27 mouse cellular contexts compared by ENCODE assay signal in genomic region chr5:107074350-107074749, GRCm38 (mm10).
A peak's percentile ranks its signal among the peaks of the same experiment; 100 is the strongest.
DNase-seq lines count a peak whose midpoint lies in the region; ATAC-seq and TF ChIP-seq lines count a peak whose summit lies in the region.
"Had no signal": no experiment of that assay in that cellular context is flagged by ENCODE, and none has a peak within 500 bp of the region (broad histone marks: within the 10 kb centered on the region; RNA-seq: fewer than 3 reads in every experiment).

No protein-coding gene starts in this region.

- H3K36me3 ChIP-seq in forebrain, embryonic 14.5 days (ENCODE audit: control insufficient read depth, insufficient read depth, low read length) = no peaks in the 10 kb centered on the region
- H3K36me3 ChIP-seq in forebrain, embryonic 10.5 days (replicated peaks) = no peaks in the 10 kb centered on the region
- H3K36me3 ChIP-seq in hindbrain, embryonic 10.5 days = no peaks in the 10 kb centered on the region
- H3K36me3 ChIP-seq in hindbrain, embryonic 16.5 days (ENCODE audit: control insufficient read depth, insufficient read depth, low read length) = no peaks in the 10 kb centered on the region
- no peaks in the 10 kb centered on the region for H3K36me3 ChIP-seq in lung, postnatal 0 days (ENCODE audit: insufficient read depth, low read length)
- H3K36me3 ChIP-seq in neural tube, embryonic 15.5 days = no peaks in the 10 kb centered on the region
- H3K36me3 ChIP-seq: embryonic facial prominence, embryonic 12.5 days; hindbrain, embryonic 15.5 days; limb, embryonic 12.5 days; liver, embryonic 15.5 days; lung, embryonic 15.5 days; stomach, embryonic 15.5 days had no signal

- TF ChIP-seq CTCF in lung, postnatal 0 days (IDR thresholded peaks at IDR 0.05) = peak; percentile 24

- H3K27ac ChIP-seq in forebrain, embryonic 14.5 days (ENCODE audit: low read depth, low read length) = no peak overlapping the region
- H3K27ac ChIP-seq in forebrain, embryonic 10.5 days = no peak overlapping the region
- peak overlapping the region; percentile 12; the same call in 1 of the 2 replicates for H3K27ac ChIP-seq in hindbrain, embryonic 10.5 days
- H3K27ac ChIP-seq in hindbrain, embryonic 16.5 days (ENCODE audit: low read depth, low read length) = no peak overlapping the region
- peak overlapping the region; percentile 33 for H3K27ac ChIP-seq in lung, postnatal 0 days (ENCODE audit: low read length)
- no peak overlapping the region for H3K27ac ChIP-seq in neural tube, embryonic 15.5 days (replicated peaks)
- H3K27ac ChIP-seq: embryonic facial prominence, embryonic 12.5 days; hindbrain, embryonic 15.5 days; layer of hippocampus, adult 2 months; left cerebral cortex, adult 2 months; limb, embryonic 12.5 days; liver, embryonic 15.5 days; stomach, embryonic 15.5 days had no signal

- WGBS in forebrain, embryonic 14.5 days = 23% methylated on average over 4 of the region's 4 CpGs
- 49% methylated on average over 4 of the region's 4 CpGs for WGBS in forebrain, embryonic 10.5 days
- 43% methylated on average over 4 of the region's 4 CpGs for WGBS in hindbrain, embryonic 10.5 days
- 26% methylated on average over 4 of the region's 4 CpGs for WGBS in hindbrain, embryonic 16.5 days
- 52% methylated on average over 4 of the region's 4 CpGs for WGBS in lung, postnatal 0 days
- whole genome bisulfite sequencing in neural tube, embryonic 15.5 days = 33% methylated on average over 4 of the region's 4 CpGs

- no peak overlapping the region for H3K4me2 ChIP-seq in forebrain, embryonic 14.5 days (ENCODE audit: low read length)
- no peak overlapping the region for H3K4me2 ChIP-seq in hindbrain, embryonic 16.5 days (ENCODE audit: low read length)
- H3K4me2 ChIP-seq in lung, postnatal 0 days (replicated peaks; ENCODE audit: low read depth, low read length) = no peak overlapping the region
- H3K4me2 ChIP-seq in neural tube, embryonic 15.5 days = no peak overlapping the region
- H3K4me2 ChIP-seq: embryonic facial prominence, embryonic 12.5 days; hindbrain, embryonic 15.5 days; limb, embryonic 12.5 days; liver, embryonic 15.5 days; lung, embryonic 15.5 days; stomach, embryonic 15.5 days had no signal

- no peaks in the 10 kb centered on the region for H3K9me3 ChIP-seq in forebrain, embryonic 14.5 days (replicated peaks; ENCODE audit: control insufficient read depth, low read length)
- no peaks in the 10 kb centered on the region for H3K9me3 ChIP-seq in forebrain, embryonic 10.5 days
- H3K9me3 ChIP-seq in hindbrain, embryonic 10.5 days = no peaks in the 10 kb centered on the region
- H3K9me3 ChIP-seq in hindbrain, embryonic 16.5 days (ENCODE audit: control insufficient read depth, low read length) = no peaks in the 10 kb centered on the region
- no peaks in the 10 kb centered on the region for H3K9me3 ChIP-seq in lung, postnatal 0 days (ENCODE audit: low read length)
- H3K9me3 ChIP-seq in neural tube, embryonic 15.5 days (replicated peaks) = no peaks in the 10 kb centered on the region
- H3K9me3 ChIP-seq: embryonic facial prominence, embryonic 12.5 days; hindbrain, embryonic 15.5 days; limb, embryonic 12.5 days; liver, embryonic 15.5 days; lung, embryonic 15.5 days; stomach, embryonic 15.5 days had no signal

- H3K4me1 ChIP-seq in forebrain, embryonic 14.5 days (ENCODE audit: control insufficient read depth, insufficient read depth, low read length) = peaks cover 4% of the 10 kb centered on the region
- peaks cover 28% of the 10 kb centered on the region for H3K4me1 ChIP-seq in forebrain, embryonic 10.5 days
- peaks cover 13% of the 10 kb centered on the region for H3K4me1 ChIP-seq in hindbrain, embryonic 10.5 days (replicated peaks)
- peaks cover 5% of the 10 kb centered on the region for H3K4me1 ChIP-seq in hindbrain, embryonic 16.5 days (ENCODE audit: control insufficient read depth, insufficient read depth, low read depth, low read length)
- H3K4me1 ChIP-seq in lung, postnatal 0 days (ENCODE audit: insufficient read depth, low read depth, low read length) = peaks cover 3% of the 10 kb centered on the region; the same call in 1 of the 2 replicates
- peaks cover 7% of the 10 kb centered on the region for H3K4me1 ChIP-seq in neural tube, embryonic 15.5 days

- no peak overlapping the region for H3K4me3 ChIP-seq in forebrain, embryonic 14.5 days (ENCODE audit: low read depth, low read length)
- no peak overlapping the region for H3K4me3 ChIP-seq in forebrain, embryonic 10.5 days
- no peak overlapping the region for H3K4me3 ChIP-seq in hindbrain, embryonic 10.5 days
- no peak overlapping the region for H3K4me3 ChIP-seq in hindbrain, embryonic 16.5 days (ENCODE audit: low read length)
- H3K4me3 ChIP-seq in lung, postnatal 0 days (ENCODE audit: low read depth, low read length) = no peak overlapping the region
- no peak overlapping the region for H3K4me3 ChIP-seq in neural tube, embryonic 15.5 days (replicated peaks)
- H3K4me3 ChIP-seq: embryonic facial prominence, embryonic 12.5 days; hindbrain, embryonic 15.5 days; layer of hippocampus, adult 2 months; left cerebral cortex, adult 2 months; limb, embryonic 12.5 days; liver, embryonic 15.5 days; lung, embryonic 15.5 days; stomach, embryonic 15.5 days had no signal

- TF ChIP-seq EP300 in lung, postnatal 0 days (IDR thresholded peaks at IDR 0.05) = no peak

- H3K27me3 ChIP-seq in forebrain, embryonic 14.5 days (replicated peaks; ENCODE audit: control insufficient read depth, insufficient read depth, low read length) = no peaks in the 10 kb centered on the region
- H3K27me3 ChIP-seq in forebrain, embryonic 10.5 days (ENCODE audit: poor library complexity, severe bottlenecking) = no peaks in the 10 kb centered on the region; the same call in 1 of the 2 replicates
- H3K27me3 ChIP-seq in hindbrain, embryonic 10.5 days (ENCODE audit: insufficient read depth, poor library complexity, severe bottlenecking) = no peaks in the 10 kb centered on the region
- H3K27me3 ChIP-seq in hindbrain, embryonic 16.5 days (replicated peaks; ENCODE audit: control insufficient read depth, insufficient read depth, low read length) = no peaks in the 10 kb centered on the region
- H3K27me3 ChIP-seq in lung, postnatal 0 days (replicated peaks; ENCODE audit: insufficient read depth, low read length) = no peaks in the 10 kb centered on the region
- no peaks in the 10 kb centered on the region for H3K27me3 ChIP-seq in neural tube, embryonic 15.5 days (replicated peaks)
- H3K27me3 ChIP-seq: embryonic facial prominence, embryonic 12.5 days; hindbrain, embryonic 15.5 days; limb, embryonic 12.5 days; liver, embryonic 15.5 days; lung, embryonic 15.5 days; stomach, embryonic 15.5 days had no signal

- H3K9ac ChIP-seq in forebrain, embryonic 14.5 days (ENCODE audit: low read length) = no peak overlapping the region
- H3K9ac ChIP-seq in hindbrain, embryonic 16.5 days (ENCODE audit: low read depth, low read length) = no peak overlapping the region
- H3K9ac ChIP-seq in lung, postnatal 0 days (replicated peaks; ENCODE audit: low read depth) = no peak overlapping the region
- no peak overlapping the region for H3K9ac ChIP-seq in neural tube, embryonic 15.5 days (replicated peaks)
- H3K9ac ChIP-seq: embryonic facial prominence, embryonic 12.5 days; hindbrain, embryonic 15.5 days; limb, embryonic 12.5 days; liver, embryonic 15.5 days; lung, embryonic 15.5 days; stomach, embryonic 15.5 days had no signal

- peak; percentile 27 for DNase-seq in forebrain, embryonic 14.5 days (ENCODE audit: low spot score)
- DNase-seq in forebrain, embryonic 10.5 days (ENCODE audit: extremely low spot score, low spot score) = no peak
- no peak for DNase-seq in hindbrain, embryonic 10.5 days (ENCODE audit: low spot score)
- no peak for DNase-seq in lung, postnatal 0 days (ENCODE audit: low spot score)
- no peak for DNase-seq in lung, postnatal 25 days (ENCODE audit: low spot score)
- DNase-seq in embryo, embryonic 10.5 days (ENCODE audit: low spot score) = peak; percentile 46
- DNase-seq: adrenal gland, postnatal 25 days; cerebellum, adult 18-20 months; cerebellum, postnatal 10 days; gastrocnemius, postnatal 36 days; heart, adult 18-20 months; heart, postnatal 14 days; kidney, adult 2 months; kidney, postnatal 36 days; midbrain, embryonic 14.5 days; right cerebral cortex, postnatal 25 days had no signal

- no peak for ATAC-seq in forebrain, embryonic 14.5 days
- ATAC-seq in hindbrain, embryonic 16.5 days = no peak
- peak; percentile 27 for ATAC-seq in lung, postnatal 0 days
- ATAC-seq in neural tube, embryonic 15.5 days (ENCODE audit: low FRiP score) = no peak
- ATAC-seq: CD4-positive, CD25-positive, alpha-beta regulatory T cell, adult 4 months had no signal

Comparison
In these comparisons a context has a peak if more than half of its experiments do, and no peak if none do; other contexts are left out.
1. DNase-seq: peak in forebrain, embryonic 14.5 days (single experiment) and embryo, embryonic 10.5 days (single experiment); none in forebrain, embryonic 10.5 days (single experiment), hindbrain, embryonic 10.5 days (single experiment), lung, postnatal 0 days (single experiment) and lung, postnatal 25 days (single experiment).
2. H3K27ac ChIP-seq: peak in hindbrain, embryonic 10.5 days (single experiment) and lung, postnatal 0 days (single experiment); none in forebrain, embryonic 14.5 days (single experiment), forebrain, embryonic 10.5 days (single experiment), hindbrain, embryonic 16.5 days (single experiment) and neural tube, embryonic 15.5 days (single experiment).